Comparison of ENCODE assay signal across 8 mouse cellular contexts in the genomic region with DNA sequence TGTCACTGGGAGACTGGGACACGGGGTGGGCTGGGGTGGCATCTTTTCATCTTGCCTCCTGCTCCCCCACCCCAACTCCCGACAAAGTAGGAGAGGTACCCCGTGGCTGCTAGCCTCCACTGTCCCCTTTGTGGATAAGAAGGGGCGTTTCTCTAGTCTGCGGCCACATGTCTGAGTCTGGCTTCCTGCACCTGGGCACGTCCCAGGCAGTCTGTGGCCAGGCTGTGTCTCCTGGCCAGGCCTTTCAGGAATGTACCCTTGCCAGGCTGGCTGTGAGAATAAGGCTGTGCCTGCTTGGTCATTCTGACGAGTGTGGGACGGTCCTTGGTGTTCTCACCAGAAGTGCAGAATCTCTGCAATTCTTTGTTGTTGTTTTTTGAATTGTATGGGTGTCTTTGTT.
DNase-seq lines count a peak whose midpoint lies in the region; ATAC-seq lines count a peak whose summit lies in the region.

No protein-coding gene starts in this region.

- ATAC-seq in limb, embryonic 15.5 days (ENCODE audit: insufficient number of reproducible peaks, low FRiP score, low TSS enrichment, low read depth) = no peak

- 0 out of 2 replicates have a peak overlapping the region, but pooled peaks have one; percentile 28 for H3K27ac ChIP-seq in limb, embryonic 15.5 days

- peak; percentile 52 for DNase-seq in gastrocnemius, postnatal 14 days
- DNase-seq in gastrocnemius, adult 18-20 months (ENCODE audit: low spot score) = no peak
- DNase-seq in urinary bladder, adult 2 months (ENCODE audit: low spot score) = peak; percentile 55
- DNase-seq in urinary bladder, postnatal 10 days (ENCODE audit: low spot score) = no peak
- no peak for DNase-seq in B cell, adult 2 months
- DNase-seq in right cerebral cortex, postnatal 14 days = no peak
- no peak for DNase-seq in embryo, embryonic 11 days

- no peaks in the 10 kb centered on the region for H3K9me3 ChIP-seq in limb, embryonic 15.5 days

- intact Hi-C loops in gastrocnemius, postnatal 14 days (cut with DNase I; ENCODE audit: low total_unique reads) = no loop called here

- no peaks in the 10 kb centered on the region for H3K27me3 ChIP-seq in limb, embryonic 15.5 days

- H3K4me1 ChIP-seq in limb, embryonic 15.5 days = peaks cover 58% of the 10 kb centered on the region

- H3K4me2 ChIP-seq in limb, embryonic 15.5 days = no peak overlapping the region

- no peak overlapping the region for H3K4me3 ChIP-seq in limb, embryonic 15.5 days

- no peak overlapping the region for H3K9ac ChIP-seq in limb, embryonic 15.5 days

- 35% methylated on average over 8 of the region's 8 CpGs for WGBS in limb, embryonic 15.5 days

- H3K36me3 ChIP-seq in limb, embryonic 15.5 days = no peaks in the 10 kb centered on the region

Comparison
In these comparisons a context has a peak if more than half of its experiments do, and no peak if none do; other contexts are left out.
1. DNase-seq: peak in gastrocnemius, postnatal 14 days (single experiment) and urinary bladder, adult 2 months (single experiment); none in gastrocnemius, adult 18-20 months (single experiment), urinary bladder, postnatal 10 days (single experiment), B cell, adult 2 months (0 of 2), right cerebral cortex, postnatal 14 days (single experiment) and embryo, embryonic 11 days (single experiment).